Mouse (Mus musculus) liver, adult 2 months (tissue): ENCODE measurements at regions not wholly inside any gene's neighbourhood (a gene's known extent, or its start where the extent isn't known, plus 50 kb on each side); places are given as distances from the start of the nearest gene placed in this dataset.

Experiments
- CTCF ChIP-seq: fragments of 200-500 bp; IDR thresholded peaks from 2 replicates; pipeline ENCODE4 v1.5.1; 2011; ENCODE audit warnings: low read depth, low read length, control low read depth
- POLR2A ChIP-seq: fragments of 200-500 bp; IDR thresholded peaks from 2 replicates; pipeline ENCODE4 v1.6.1; 2011; ENCODE audit warnings: low read length, control low read depth; ENCODE audit not compliant: insufficient read depth; ENCODE audit errors: extremely low read depth

DNA sequence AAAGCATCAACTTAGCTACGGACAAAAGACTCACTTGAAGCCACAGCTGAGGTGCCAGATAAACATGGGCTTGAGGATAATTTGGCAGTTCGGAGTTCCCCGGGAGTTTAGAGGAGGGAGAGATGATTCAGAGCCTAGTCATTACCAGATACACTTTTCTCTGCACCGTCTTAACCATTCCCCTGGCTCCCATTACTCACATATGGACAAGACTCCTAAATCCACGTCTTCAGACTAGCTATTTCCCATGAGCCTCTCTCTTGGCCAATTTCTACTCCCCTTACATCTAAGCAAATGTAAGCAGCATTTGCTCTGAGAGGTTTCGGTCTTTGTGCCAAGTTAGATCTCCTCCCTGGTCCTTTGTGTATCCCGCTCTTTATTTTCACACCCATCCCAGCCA, 100.4 kb upstream of the Olfm4 start:
- TF ChIP-seq CTCF (no peak), POLR2A (no peak)
